In genomic region chr17:48427852-48428530, GRCm38 (mm10) we compare ENCODE assay signal across 13 mouse cellular contexts. TPM values are rescaled to one million over a fixed set of nuclear protein-coding genes. Genes with fewer than 3 reads are reported as not detected.
A peak's percentile ranks its signal among the peaks of the same experiment; 100 is the strongest.
DNase-seq lines count a peak whose midpoint lies in the region; ATAC-seq and TF ChIP-seq lines count a peak whose summit lies in the region.
"Had no signal": no experiment of that assay in that cellular context is flagged by ENCODE, and none has a peak within 500 bp of the region (broad histone marks: within the 10 kb centered on the region; RNA-seq: fewer than 3 reads in every experiment).

No protein-coding gene starts in this region.

- peak overlapping the region; percentile 66 for H3K27ac ChIP-seq in heart, embryonic 13.5 days (replicated peaks)
- H3K27ac ChIP-seq in spleen, adult 2 months (ENCODE audit: insufficient read depth, low read length), result peak overlapping the region; percentile 93

- no peak for TF ChIP-seq POLR2A in spleen, adult 2 months (IDR thresholded peaks at IDR 0.05; ENCODE audit: low read depth, low read length)

- no peak for ATAC-seq in heart, embryonic 13.5 days (ENCODE audit: extremely low read depth, insufficient number of reproducible peaks, low FRiP score, low TSS enrichment)
- peak; percentile 18 to 36; a peak in 2 of 4 replicates for ATAC-seq in hematopoietic stem cell, adult 5-6 weeks (replicated peaks in 1 of 2; ENCODE audit: insufficient read depth in 1 of 2, low FRiP score in 2 of 2, low TSS enrichment in 1 of 2, low read depth in 1 of 2, poor library complexity in 2 of 2, severe bottlenecking in 2 of 2)
- ATAC-seq: forebrain, embryonic 16.5 days had no signal

- H3K4me3 ChIP-seq in heart, embryonic 13.5 days, result peak overlapping the region; percentile 65
- H3K4me3 ChIP-seq in spleen, adult 2 months (ENCODE audit: extremely low read depth, insufficient read depth, insufficient read length), result no peak overlapping the region
- H3K4me3 ChIP-seq: megakaryocyte, embryonic 14.5 days had no signal

- H3K4me2 ChIP-seq in heart, embryonic 13.5 days, result peak overlapping the region; percentile 76

- H3K4me1 ChIP-seq in heart, embryonic 13.5 days, result peaks cover 95% of the 10 kb centered on the region
- H3K4me1 ChIP-seq in spleen, adult 2 months (ENCODE audit: control insufficient read depth, insufficient read depth, insufficient read length), result peaks cover 30% of the 10 kb centered on the region

- no peaks in the 10 kb centered on the region for H3K27me3 ChIP-seq in heart, embryonic 13.5 days (replicated peaks)
- no peaks in the 10 kb centered on the region for H3K27me3 ChIP-seq in spleen, adult 2 months (ENCODE audit: control insufficient read depth, insufficient read depth, low read length)
- H3K27me3 ChIP-seq: megakaryocyte, embryonic 14.5 days had no signal

- no peak for TF ChIP-seq CTCF in spleen, adult 2 months (IDR thresholded peaks at IDR 0.05; ENCODE audit: extremely low read depth, insufficient read depth, insufficient read length, insufficient replicate concordance)

- no peak for DNase-seq in heart, postnatal 4 days
- DNase-seq in CD4-positive, CD25-positive, alpha-beta regulatory T cell, adult 2 months (ENCODE audit: low read depth, low spot score), result peak; percentile 60
- DNase-seq in spleen, adult 2 months (ENCODE audit: low read depth in 1 of 2, low spot score in 2 of 2), result peak; percentile 33 to 70
- no peak for DNase-seq in urinary bladder, postnatal 36 days (ENCODE audit: low spot score in 2 of 2)
- no peak for DNase-seq in adrenal gland, adult 8-10 months
- no peak for DNase-seq in left cerebral cortex, postnatal 36 days (ENCODE audit: low spot score in 2 of 2)
- DNase-seq: right cerebral cortex, postnatal 14 days had no signal

- peaks cover 28% of the 10 kb centered on the region for H3K36me3 ChIP-seq in heart, embryonic 13.5 days
- no peaks in the 10 kb centered on the region for H3K36me3 ChIP-seq in spleen, adult 2 months (ENCODE audit: control insufficient read depth, insufficient read depth, low read length)
- H3K36me3 ChIP-seq: G1E had no signal

- no peaks in the 10 kb centered on the region for H3K9me3 ChIP-seq in heart, embryonic 13.5 days
- H3K9me3 ChIP-seq: G1E; megakaryocyte, embryonic 14.5 days had no signal

- WGBS in heart, embryonic 13.5 days, result 58% methylated on average over 11 of the region's 11 CpGs
- 19% methylated on average over 11 of the region's 11 CpGs for WGBS in spleen, adult 2 months

- intact Hi-C loops in left cerebral cortex, postnatal 36 days (cut with DNase I), result no loop called here

- H3K9ac ChIP-seq in heart, embryonic 13.5 days, result peak overlapping the region; percentile 89

RNA-seq across cellular contexts. Expression of gene Apobec2, which starts 4.7 kb away (rescaled TPM):
- polyA plus RNA-seq in heart, embryonic 13.5 days (2015; fragmentation: Nextera tagmentation; extraction: Ambion mirVana), result 182 and 204 TPM in 2 replicates
- 100 to 1,000 TPM; 207 to 216 TPM for total RNA-seq in heart, postnatal 4 days (2021)
- not detected in 2 replicates for total RNA-seq in hematopoietic stem cell, adult 5-6 weeks (2017)
- 0.29 and 0.42 TPM in 2 replicates for polyA plus RNA-seq in spleen, adult 2 months (2012; rRNA removed)
- total RNA-seq in adrenal gland, adult 8-10 months (2022), result 1 to 10 TPM in 3 of 4 experiments, under 1 TPM in 1; 0.98 to 2.5 (median 2.0) TPM
- total RNA-seq in left cerebral cortex, postnatal 36 days (2021), result not detected
- total RNA-seq: layer of hippocampus, adult 18-20 months had no signal
- polyA plus RNA-seq: G1E had no signal

RNA-seq across cellular contexts. Expression of gene Oard1, which starts 18.2 kb away (rescaled TPM):
- 44.3 and 44.6 TPM in 2 replicates for polyA plus RNA-seq in heart, embryonic 13.5 days (2015; fragmentation: Nextera tagmentation; extraction: Ambion mirVana)
- total RNA-seq in heart, postnatal 4 days (2021), result 10 to 100 TPM; 14.5 to 14.6 TPM
- 60.4 and 65.4 TPM in 2 replicates for total RNA-seq in hematopoietic stem cell, adult 5-6 weeks (2017)
- 6.6 and 7.7 TPM in 2 replicates for polyA plus RNA-seq in spleen, adult 2 months (2012; rRNA removed)
- 10 to 100 TPM; 21.6 to 27.2 (median 25.7) TPM for total RNA-seq in adrenal gland, adult 8-10 months (2022)
- 10 to 100 TPM; 10.9 to 13.0 TPM for total RNA-seq in left cerebral cortex, postnatal 36 days (2021)

RNA-seq across cellular contexts. Expression of gene Nfya, which starts 18.3 kb away (rescaled TPM):
- polyA plus RNA-seq in heart, embryonic 13.5 days (2015; fragmentation: Nextera tagmentation; extraction: Ambion mirVana), result 9.9 and 10.5 TPM in 2 replicates
- total RNA-seq in heart, postnatal 4 days (2021), result 10 to 100 TPM; 29.0 to 33.2 TPM
- total RNA-seq in hematopoietic stem cell, adult 5-6 weeks (2017), result 47.1 and 83.8 TPM in 2 replicates
- polyA plus RNA-seq in spleen, adult 2 months (2012; rRNA removed), result 80.3 and 93.1 TPM in 2 replicates
- 10 to 100 TPM; 33.2 to 45.6 (median 40.9) TPM for total RNA-seq in adrenal gland, adult 8-10 months (2022)
- 10 to 100 TPM; 25.4 to 27.9 TPM for total RNA-seq in left cerebral cortex, postnatal 36 days (2021)

RNA-seq across cellular contexts. Expression of gene Tspo2, which starts 23.3 kb away (rescaled TPM):
- 8.8 and 9.0 TPM in 2 replicates for polyA plus RNA-seq in heart, embryonic 13.5 days (2015; fragmentation: Nextera tagmentation; extraction: Ambion mirVana)
- under 1 TPM; 0.36 to 0.47 TPM for total RNA-seq in heart, postnatal 4 days (2021)
- total RNA-seq in hematopoietic stem cell, adult 5-6 weeks (2017), result 1.2 and 10.7 TPM in 2 replicates
- polyA plus RNA-seq in spleen, adult 2 months (2012; rRNA removed), result 107 and 121 TPM in 2 replicates
- total RNA-seq in adrenal gland, adult 8-10 months (2022), result under 1 TPM in 1 of 4 experiments, not detected in 3; 0.89 TPM
- total RNA-seq in left cerebral cortex, postnatal 36 days (2021), result not detected
- total RNA-seq: layer of hippocampus, adult 18-20 months had no signal

RNA-seq across cellular contexts. Expression of gene Unc5cl, which starts 26.7 kb away (rescaled TPM):
- 0.23 and 0.24 TPM in 2 replicates for polyA plus RNA-seq in heart, embryonic 13.5 days (2015; fragmentation: Nextera tagmentation; extraction: Ambion mirVana)
- total RNA-seq in heart, postnatal 4 days (2021), result under 1 TPM; 0.14 to 0.21 TPM
- total RNA-seq in hematopoietic stem cell, adult 5-6 weeks (2017), result 2.6 and 4.5 TPM in 2 replicates
- polyA plus RNA-seq in spleen, adult 2 months (2012; rRNA removed), result 8.5 and 10.6 TPM in 2 replicates
- total RNA-seq in adrenal gland, adult 8-10 months (2022), result not detected
- under 1 TPM; 0.34 to 0.59 TPM for total RNA-seq in left cerebral cortex, postnatal 36 days (2021)

Comparison
In these comparisons a context has a peak if more than half of its experiments do, and no peak if none do; other contexts are left out.
1. DNase-seq: peak in CD4-positive, CD25-positive, alpha-beta regulatory T cell, adult 2 months (single experiment) and spleen, adult 2 months (2 of 2); none in heart, postnatal 4 days (single experiment), urinary bladder, postnatal 36 days (0 of 2), adrenal gland, adult 8-10 months (single experiment) and left cerebral cortex, postnatal 36 days (0 of 2).
2. RNA of gene Apobec2, which starts 4.7 kb away (total RNA-seq): 207 to 216 TPM in heart, postnatal 4 days; 0.98 to 2.5 TPM in adrenal gland, adult 8-10 months, not detected in left cerebral cortex, postnatal 36 days and not detected in hematopoietic stem cell, adult 5-6 weeks; every median in the first group is over 10 times any median in the second.